In the genomic region with DNA sequence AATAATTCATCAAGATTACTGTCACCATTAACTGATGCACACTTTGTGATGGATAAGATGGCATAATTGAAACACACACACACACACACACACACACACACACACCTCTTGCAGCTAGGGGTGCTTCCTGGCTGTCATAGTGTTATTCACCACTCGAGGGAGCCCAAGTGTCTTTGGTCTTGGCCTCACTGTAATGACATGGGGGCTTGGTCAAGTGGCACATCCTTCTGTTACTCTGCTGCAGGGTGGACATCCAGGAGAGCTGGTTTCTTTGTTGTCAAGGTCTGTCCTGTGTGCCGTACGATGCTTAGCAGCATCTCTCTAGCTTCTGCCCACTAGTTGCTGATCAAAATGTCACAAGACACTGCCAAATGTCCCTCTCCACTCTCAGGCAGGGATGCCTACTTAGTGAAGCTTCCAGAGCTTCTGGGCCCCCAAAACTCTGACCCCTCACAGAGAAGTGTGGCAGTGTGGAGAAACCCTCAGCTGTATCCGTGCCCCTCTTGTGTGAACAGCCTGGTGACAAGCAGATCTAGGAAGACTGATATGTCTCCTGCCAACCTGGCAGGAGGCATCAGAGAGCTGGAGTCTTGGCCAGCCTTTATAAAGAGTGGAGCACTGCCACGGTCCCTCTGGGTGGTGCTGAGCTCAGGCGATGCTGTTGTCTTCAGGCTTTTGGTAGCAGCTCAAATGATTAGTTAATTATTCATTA, we compare ENCODE assay signal across 9 mouse cellular contexts.
A peak's percentile ranks its signal among the peaks of the same experiment; 100 is the strongest.
DNase-seq lines count a peak whose midpoint lies in the region; ATAC-seq and TF ChIP-seq lines count a peak whose summit lies in the region.
"Had no signal": no experiment of that assay in that cellular context is flagged by ENCODE, and none has a peak within 500 bp of the region (broad histone marks: within the 10 kb centered on the region; RNA-seq: fewer than 3 reads in every experiment).

No protein-coding gene starts in this region.

- no peaks in the 10 kb centered on the region for H3K27me3 ChIP-seq in forebrain, embryonic 11.5 days (ENCODE audit: control insufficient read depth, insufficient read depth, low read length)
- no peaks in the 10 kb centered on the region for H3K27me3 ChIP-seq in kidney, embryonic 16.5 days (ENCODE audit: insufficient read depth, low read length)
- H3K27me3 ChIP-seq: stomach, embryonic 15.5 days had no signal

- peak; percentile 38 for TF ChIP-seq CTCF in left cerebral cortex, adult 2 months (IDR thresholded peaks at IDR 0.05)
- peak; percentile 11; the same call in 1 of the 2 replicates for TF ChIP-seq CTCF in bone marrow, adult 2 months (IDR thresholded peaks at IDR 0.05; ENCODE audit: control insufficient read depth, insufficient read depth, low read length)

- no peak overlapping the region for H3K9ac ChIP-seq in forebrain, embryonic 11.5 days (ENCODE audit: low read length)
- H3K9ac ChIP-seq in kidney, embryonic 16.5 days (replicated peaks; ENCODE audit: low read length) = no peak overlapping the region
- H3K9ac ChIP-seq: stomach, embryonic 15.5 days had no signal

- H3K4me2 ChIP-seq in forebrain, embryonic 11.5 days (ENCODE audit: low read depth, low read length, severe bottlenecking) = no peak overlapping the region
- no peak overlapping the region for H3K4me2 ChIP-seq in kidney, embryonic 16.5 days (replicated peaks; ENCODE audit: low read depth, low read length)
- H3K4me2 ChIP-seq: stomach, embryonic 15.5 days had no signal

- 56% methylated on average over 6 of the region's 6 CpGs for WGBS in bone marrow, adult 2 months
- 67% methylated on average over 6 of the region's 6 CpGs for WGBS in forebrain, embryonic 11.5 days
- WGBS in kidney, embryonic 16.5 days = 56% methylated on average over 6 of the region's 6 CpGs

- DNase-seq in left cerebral cortex, adult 2 months (ENCODE audit: extremely low spot score in 1 of 2, low spot score in 2 of 2) = peak in 1 of 2 experiments; percentile 30
- no peak for DNase-seq in left cerebral cortex, adult 8-10 months (ENCODE audit: low spot score in 2 of 2)
- DNase-seq in forebrain, embryonic 11.5 days (ENCODE audit: low spot score) = peak; percentile 61
- peak; percentile 49 for DNase-seq in mesoderm, embryonic 11.5 days (ENCODE audit: low read depth, low spot score)
- DNase-seq in urinary bladder, adult 2 months (ENCODE audit: low spot score) = no peak
- no peak for DNase-seq in urinary bladder, postnatal 10 days (ENCODE audit: low spot score)

- H3K9me3 ChIP-seq in forebrain, embryonic 11.5 days (ENCODE audit: control insufficient read depth, low read length) = no peaks in the 10 kb centered on the region
- H3K9me3 ChIP-seq in kidney, embryonic 16.5 days (ENCODE audit: low read length) = no peaks in the 10 kb centered on the region
- H3K9me3 ChIP-seq: stomach, embryonic 15.5 days had no signal

- no peak overlapping the region for H3K4me3 ChIP-seq in left cerebral cortex, adult 2 months
- H3K4me3 ChIP-seq in bone marrow, adult 2 months (replicated peaks; ENCODE audit: control insufficient read depth, low read depth, low read length) = no peak overlapping the region
- no peak overlapping the region for H3K4me3 ChIP-seq in forebrain, embryonic 11.5 days (ENCODE audit: low read depth, low read length)
- H3K4me3 ChIP-seq in kidney, embryonic 16.5 days (ENCODE audit: low read length) = no peak overlapping the region
- H3K4me3 ChIP-seq: stomach, embryonic 15.5 days had no signal

- H3K27ac ChIP-seq in left cerebral cortex, adult 2 months = no peak overlapping the region
- H3K27ac ChIP-seq in bone marrow, adult 2 months (ENCODE audit: control insufficient read depth, insufficient read depth, low read depth, low read length, poor library complexity) = no peak overlapping the region
- H3K27ac ChIP-seq in forebrain, embryonic 11.5 days (ENCODE audit: low read depth, low read length) = no peak overlapping the region
- no peak overlapping the region for H3K27ac ChIP-seq in kidney, embryonic 16.5 days (ENCODE audit: low read length)
- H3K27ac ChIP-seq: stomach, embryonic 15.5 days had no signal

- peak; percentile 55 for ATAC-seq in forebrain, embryonic 11.5 days (replicated peaks; ENCODE audit: low FRiP score)
- 0 out of 2 replicates have a peak, but pooled peaks have one; percentile 40 for ATAC-seq in kidney, embryonic 16.5 days (ENCODE audit: low FRiP score, low TSS enrichment)

- no peak for TF ChIP-seq POLR2A in bone marrow, adult 2 months (IDR thresholded peaks at IDR 0.05; ENCODE audit: borderline replicate concordance, control insufficient read depth, low read depth, low read length)

- H3K4me1 ChIP-seq in bone marrow, adult 2 months (ENCODE audit: control insufficient read depth, insufficient read depth, low read length) = no peaks in the 10 kb centered on the region
- H3K4me1 ChIP-seq in forebrain, embryonic 11.5 days (replicated peaks; ENCODE audit: control insufficient read depth, insufficient read depth, low read length) = no peaks in the 10 kb centered on the region
- H3K4me1 ChIP-seq in kidney, embryonic 16.5 days (ENCODE audit: insufficient read depth, low read length) = no peaks in the 10 kb centered on the region
- H3K4me1 ChIP-seq: stomach, embryonic 15.5 days had no signal

- intact Hi-C loops in left cerebral cortex, adult 2 months (cut with DNase I) = loop anchor here (5.0 kb wide), 1 partner anchor 539 kb away; no protein-coding TSS in a partner anchor

- no peaks in the 10 kb centered on the region for H3K36me3 ChIP-seq in forebrain, embryonic 11.5 days (ENCODE audit: control insufficient read depth, insufficient read depth, low read length)
- no peaks in the 10 kb centered on the region for H3K36me3 ChIP-seq in kidney, embryonic 16.5 days (ENCODE audit: insufficient read depth, low read length)
- H3K36me3 ChIP-seq: stomach, embryonic 15.5 days had no signal

Comparison
In these comparisons a context has a peak if more than half of its experiments do, and no peak if none do; other contexts are left out.
1. DNase-seq: peak in forebrain, embryonic 11.5 days (single experiment) and mesoderm, embryonic 11.5 days (single experiment); none in left cerebral cortex, adult 8-10 months (0 of 2), urinary bladder, adult 2 months (single experiment) and urinary bladder, postnatal 10 days (single experiment).